Mouse (Mus musculus) ZHBTc4 (cell line): Measurements from ENCODE around the gene Fzd9.
A peak's percentile ranks its signal among the peaks of the same experiment; 100 is the strongest.
"Not testable (repeated sequence)": the region's sequence is repeated elsewhere in the genome, so short reads cannot be mapped to it uniquely, and the experiment has no call there.

Experiments used
- DNase-seq: peaks from one replicate; pipeline ENCODE4 v3.0.0-alpha.2; 2011; ENCODE audit warnings: low read depth, low spot score

Gene Fzd9

GRCm38 (mm10) chr5:135248956-135249676, 1.9 kb downstream of the Fzd9 start:
- DNase-seq, result peak; percentile 51

GRCm38 (mm10) chr5:135247337-135247736, 3.7 kb downstream of the Fzd9 start:
- DNase-seq, result no peak

- peak; percentile 78 for DNase-seq
Measured at GRCm38 (mm10) chr5:135246531-135246930, 4.5 kb downstream of the Fzd9 start.

- DNase-seq, result no peak
Measured at GRCm38 (mm10) chr5:135243166-135243565, 7.9 kb downstream of the Fzd9 start.

GRCm38 (mm10) chr5:135242608-135243007, 8.4 kb downstream of the Fzd9 start:
- DNase-seq, result no peak

GRCm38 (mm10) chr5:135242136-135242535, 8.9 kb downstream of the Fzd9 start:
- no peak for DNase-seq

GRCm38 (mm10) chr5:135241474-135241873, 9.6 kb downstream of the Fzd9 start:
- DNase-seq, result no peak

- DNase-seq, result no peak
Measured at GRCm38 (mm10) chr5:135238832-135239231, 12.2 kb downstream of the Fzd9 start.

- DNase-seq, result peak; percentile 74
Measured at GRCm38 (mm10) chr5:135236571-135236970, 14.5 kb downstream of the Fzd9 start.

- no peak for DNase-seq
Measured at GRCm38 (mm10) chr5:135233166-135233920, 17.7 kb downstream of the Fzd9 start.

- DNase-seq, result no peak
Measured at GRCm38 (mm10) chr5:135230186-135230585, 20.8 kb downstream of the Fzd9 start.

GRCm38 (mm10) chr5:135225879-135226278, 25.2 kb downstream of the Fzd9 start:
- DNase-seq, result not testable (repeated sequence)

GRCm38 (mm10) chr5:135224169-135224568, 26.9 kb downstream of the Fzd9 start:
- DNase-seq, result no peak

- no peak for DNase-seq
Measured at GRCm38 (mm10) chr5:135222066-135222465, 29.0 kb downstream of the Fzd9 start.

- no peak for DNase-seq
Measured at GRCm38 (mm10) chr5:135220941-135221340, 30.1 kb downstream of the Fzd9 start.

GRCm38 (mm10) chr5:135216871-135217270, 34.2 kb downstream of the Fzd9 start:
- DNase-seq, result no peak

GRCm38 (mm10) chr5:135208197-135208596, 42.8 kb downstream of the Fzd9 start:
- peak; percentile 73 for DNase-seq

- DNase-seq, result no peak
Measured at GRCm38 (mm10) chr5:135202763-135203162, 48.3 kb downstream of the Fzd9 start.
